Mouse (Mus musculus) hindbrain, embryonic 15.5 days (tissue): ENCODE data around the gene Stn1. TPM values are rescaled to one million over a fixed set of nuclear protein-coding genes. Genes with fewer than 3 reads are reported as not detected.

ENCODE experiments used
- ATAC-seq: fragments of 200-750 bp; cut with Nextera tagmentation; 2 replicates; pipeline ENCODE4 v1.8.0; 2017; ENCODE audit warnings: low read depth, moderate number of reproducible peaks, moderate TSS enrichment; ENCODE audit not compliant: low FRiP score
- H3K27ac ChIP-seq: fragments of 300-500 bp; sonication (generic); replicated peaks from 2 replicates; pipeline ENCODE4 v1.5.1; 2015; ENCODE audit warnings: mild to moderate bottlenecking, inconsistent platforms
- H3K27me3 ChIP-seq: fragments of 300-500 bp; sonication (generic); 2 replicates; pipeline ENCODE4 v1.6.1; 2015; ENCODE audit warnings: control low read depth, inconsistent platforms
- H3K36me3 ChIP-seq: fragments of 300-500 bp; sonication (generic); 2 replicates; pipeline ENCODE4 v1.6.1; 2015; ENCODE audit warnings: control low read depth, inconsistent platforms
- H3K4me1 ChIP-seq: fragments of 300-500 bp; sonication (generic); replicated peaks from 2 replicates; pipeline ENCODE4 v1.6.1; 2015; ENCODE audit warnings: control low read depth, inconsistent platforms
- H3K4me2 ChIP-seq: fragments of 300-500 bp; sonication (generic); 2 replicates; pipeline ENCODE4 v1.6.1; 2015; ENCODE audit warnings: moderate library complexity, mild to moderate bottlenecking, inconsistent platforms
- H3K4me3 ChIP-seq: fragments of 300-500 bp; sonication (generic); 2 replicates; pipeline ENCODE4 v1.5.1; 2015; ENCODE audit warnings: mild to moderate bottlenecking, inconsistent platforms
- H3K9ac ChIP-seq: fragments of 300-500 bp; sonication (generic); 2 replicates; pipeline ENCODE4 v1.6.1; 2015; ENCODE audit warnings: inconsistent platforms
- H3K9me3 ChIP-seq: fragments of 300-500 bp; sonication (generic); 2 replicates; pipeline ENCODE4 v1.6.1; 2016; ENCODE audit warnings: control low read depth, inconsistent platforms
- WGBS: fragments of 180-500 bp; shearing (Covaris S2); methylation state at CpG from one replicate; pipeline ENCODE4 v1.1.7; 2015; 5-methylcytosine and 5-hydroxymethylcytosine counted together
- polyA plus RNA-seq: library from polyadenylated mRNA; unstranded; fragments of >200 nt; fragmentation: Nextera tagmentation; extraction: Ambion mirVana; gene quantifications from 2 replicates; pipeline ENCODE4 v1.2.1, GENCODE M21; 2015

Gene Stn1
- polyA plus RNA-seq, 1 experiment from 2014 or later = 29.5 TPM

DNA sequence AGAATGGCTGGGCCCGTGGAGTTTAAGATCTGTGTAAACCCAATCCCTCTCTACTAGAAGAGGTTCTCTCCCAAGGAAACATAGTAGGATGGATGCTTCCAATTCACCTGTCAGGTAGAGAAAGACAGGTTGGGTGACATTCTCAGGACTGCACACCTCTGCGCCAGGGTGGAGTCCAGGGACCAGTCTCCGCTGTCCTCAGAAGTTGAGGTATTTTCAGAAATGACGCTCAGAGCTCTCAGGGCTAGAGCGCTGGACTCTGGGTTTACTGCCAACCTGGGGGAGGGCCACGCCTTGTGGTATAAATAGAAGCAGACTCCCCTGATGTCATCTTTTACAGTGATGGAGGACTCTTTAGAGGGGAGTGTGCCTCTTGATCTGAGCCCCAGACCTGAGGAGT lies 572 bp upstream of the Stn1 start:
- no peaks in the 10 kb centered on the region for H3K9me3 ChIP-seq
- H3K4me3 ChIP-seq = peak overlapping the region; percentile 65
- peaks cover 14% of the 10 kb centered on the region for H3K4me1 ChIP-seq
- H3K27me3 ChIP-seq = no peaks in the 10 kb centered on the region
- WGBS = 89% methylated on average over 6 of the region's 6 CpGs
- H3K27ac ChIP-seq = peak overlapping the region; percentile 83; the same call in 1 of the 2 replicates
- ATAC-seq = no peak; the same call in 1 of the 2 replicates
- H3K36me3 ChIP-seq = no peaks in the 10 kb centered on the region
- no peak overlapping the region for H3K9ac ChIP-seq
- H3K4me2 ChIP-seq = peak overlapping the region; percentile 91

GRCm38 (mm10) chr19:47536521-47537299 lies 597 bp downstream of the Stn1 start:
- Histone ChIP-seq H3K4me2 (peak overlapping the region; percentile 91), H3K27me3 (no peaks in the 10 kb centered on the region), H3K9ac (peak overlapping the region; percentile 58), H3K4me3 (peak overlapping the region; percentile 65), H3K9me3 (no peaks in the 10 kb centered on the region), H3K36me3 (no peaks in the 10 kb centered on the region), H3K4me1 (peaks cover 14% of the 10 kb centered on the region), H3K27ac (peak overlapping the region; percentile 83)
- ATAC-seq = peak; percentile 96
- WGBS = 4% methylated on average over 39 of the region's 39 CpGs

- Histone ChIP-seq H3K4me1 (peaks cover 14% of the 10 kb centered on the region), H3K9ac (no peak overlapping the region), H3K27ac (no peak overlapping the region), H3K9me3 (no peaks in the 10 kb centered on the region), H3K27me3 (no peaks in the 10 kb centered on the region), H3K4me2 (no peak overlapping the region), H3K36me3 (no peaks in the 10 kb centered on the region), H3K4me3 (no peak overlapping the region)
- WGBS = 80% methylated on average over 1 of the region's 1 CpGs
- no peak for ATAC-seq
Measured at GRCm38 (mm10) chr19:47534131-47534530, 3.2 kb downstream of the Stn1 start.

GRCm38 (mm10) chr19:47532449-47532848 lies 4.9 kb downstream of the Stn1 start:
- H3K9ac ChIP-seq = no peak overlapping the region
- no peaks in the 10 kb centered on the region for H3K27me3 ChIP-seq
- no peaks in the 10 kb centered on the region for H3K36me3 ChIP-seq
- 89% methylated on average over 3 of the region's 3 CpGs for WGBS
- ATAC-seq = no peak
- H3K9me3 ChIP-seq = no peaks in the 10 kb centered on the region
- H3K4me3 ChIP-seq = no peak overlapping the region
- no peak overlapping the region for H3K4me2 ChIP-seq
- no peak overlapping the region for H3K27ac ChIP-seq
- peaks cover 10% of the 10 kb centered on the region for H3K4me1 ChIP-seq

- H3K27ac ChIP-seq = no peak overlapping the region
- ATAC-seq = no peak
- H3K9me3 ChIP-seq = no peaks in the 10 kb centered on the region
- no peak overlapping the region for H3K4me2 ChIP-seq
- no peaks in the 10 kb centered on the region for H3K36me3 ChIP-seq
- peaks cover 5% of the 10 kb centered on the region for H3K4me1 ChIP-seq
- no peak overlapping the region for H3K4me3 ChIP-seq
- WGBS = 90% methylated on average over 5 of the region's 5 CpGs
- H3K27me3 ChIP-seq = no peaks in the 10 kb centered on the region
- H3K9ac ChIP-seq = no peak overlapping the region
Measured at GRCm38 (mm10) chr19:47531309-47531708, 6.0 kb downstream of the Stn1 start.

DNA sequence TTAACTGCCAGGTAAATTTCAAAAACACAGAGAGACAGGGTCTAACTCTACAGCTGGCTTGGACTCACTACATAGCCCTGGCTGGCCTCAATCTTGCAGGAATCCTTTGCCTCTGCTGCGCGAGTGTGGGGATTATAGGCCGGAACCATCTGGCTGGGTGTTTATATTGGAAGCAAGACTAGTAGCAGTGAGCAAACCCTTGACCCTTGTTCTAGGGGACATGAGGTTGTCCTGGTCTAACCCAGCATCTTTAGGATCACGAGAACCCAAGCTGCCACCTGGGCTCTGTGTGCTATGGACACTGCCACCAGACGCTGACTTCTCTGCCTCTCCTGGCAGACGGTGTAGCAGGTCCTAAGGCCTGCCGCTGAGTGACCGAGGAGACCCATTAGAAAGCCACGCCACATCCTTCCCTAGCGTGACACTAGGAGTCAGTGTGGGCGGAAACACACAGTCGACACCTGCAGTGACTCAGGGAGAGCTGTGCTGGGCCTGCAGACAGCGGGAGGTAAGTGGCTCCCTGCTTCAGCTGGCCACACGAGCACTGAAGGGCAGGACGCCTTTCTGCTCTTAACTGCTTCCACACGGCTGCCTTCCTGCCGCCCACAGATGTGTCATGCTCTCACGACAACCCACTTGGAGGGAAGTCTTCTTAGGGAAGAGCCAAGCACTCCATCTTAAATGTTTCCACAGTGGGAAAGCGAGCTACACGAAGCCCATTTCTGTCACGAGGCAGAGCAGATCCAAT lies 10.9 kb downstream of the Stn1 start:
- WGBS = 78% methylated on average over 21 of the region's 21 CpGs
- H3K27ac ChIP-seq = no peak overlapping the region

GRCm38 (mm10) chr19:47524905-47525304 lies 12.4 kb downstream of the Stn1 start:
- no peaks in the 10 kb centered on the region for H3K27me3 ChIP-seq
- ATAC-seq = no peak
- no peak overlapping the region for H3K4me3 ChIP-seq
- no peak overlapping the region for H3K9ac ChIP-seq
- no peaks in the 10 kb centered on the region for H3K9me3 ChIP-seq
- peaks cover 14% of the 10 kb centered on the region; the same call in 1 of the 2 replicates for H3K36me3 ChIP-seq
- no peaks in the 10 kb centered on the region for H3K4me1 ChIP-seq
- no peak overlapping the region for H3K27ac ChIP-seq
- 92% methylated on average over 8 of the region's 8 CpGs for WGBS
- no peak overlapping the region for H3K4me2 ChIP-seq

More for the DNA sequence above, 10.9 kb downstream of the Stn1 start:
- Histone ChIP-seq H3K9ac (no peak overlapping the region), H3K4me3 (no peak overlapping the region), H3K4me1 (no peaks in the 10 kb centered on the region), H3K9me3 (no peaks in the 10 kb centered on the region), H3K4me2 (no peak overlapping the region), H3K36me3 (peaks cover 14% of the 10 kb centered on the region; the same call in 1 of the 2 replicates), H3K27me3 (no peaks in the 10 kb centered on the region)
- ATAC-seq = no peak

- no peak overlapping the region for H3K27ac ChIP-seq
- ATAC-seq = no peak
- no peak overlapping the region for H3K4me3 ChIP-seq
- H3K9ac ChIP-seq = no peak overlapping the region
- H3K27me3 ChIP-seq = no peaks in the 10 kb centered on the region
- no peak overlapping the region for H3K4me2 ChIP-seq
- peaks cover 14% of the 10 kb centered on the region; the same call in 1 of the 2 replicates for H3K36me3 ChIP-seq
- 80% methylated on average over 5 of the region's 5 CpGs for WGBS
- no peaks in the 10 kb centered on the region for H3K9me3 ChIP-seq
- H3K4me1 ChIP-seq = no peaks in the 10 kb centered on the region
Measured at GRCm38 (mm10) chr19:47521403-47521802, 15.9 kb downstream of the Stn1 start.

- peaks cover 8% of the 10 kb centered on the region; the same call in 1 of the 2 replicates for H3K36me3 ChIP-seq
- H3K4me3 ChIP-seq = no peak overlapping the region
- H3K9me3 ChIP-seq = no peaks in the 10 kb centered on the region
- no peak overlapping the region for H3K4me2 ChIP-seq
- H3K27me3 ChIP-seq = no peaks in the 10 kb centered on the region
- H3K27ac ChIP-seq = no peak overlapping the region
- no peaks in the 10 kb centered on the region for H3K4me1 ChIP-seq
- 88% methylated on average over 8 of the region's 8 CpGs for WGBS
- ATAC-seq = no peak
- no peak overlapping the region for H3K9ac ChIP-seq
Measured at GRCm38 (mm10) chr19:47519163-47519893, 18.0 kb downstream of the Stn1 start.

GRCm38 (mm10) chr19:47518475-47519162 lies 18.7 kb downstream of the Stn1 start:
- Histone ChIP-seq H3K4me3 (no peak overlapping the region), H3K4me2 (no peak overlapping the region), H3K9ac (no peak overlapping the region), H3K27me3 (no peaks in the 10 kb centered on the region), H3K36me3 (0 out of 2 replicates have a peak, but pooled peaks cover 3% of the 10 kb centered on the region), H3K27ac (no peak overlapping the region), H3K4me1 (no peaks in the 10 kb centered on the region), H3K9me3 (no peaks in the 10 kb centered on the region)
- no peak for ATAC-seq
- WGBS = 78% methylated on average over 24 of the region's 24 CpGs

GRCm38 (mm10) chr19:47517570-47517969 lies 19.7 kb downstream of the Stn1 start:
- ATAC-seq = no peak
- H3K4me1 ChIP-seq = no peaks in the 10 kb centered on the region
- no peaks in the 10 kb centered on the region for H3K27me3 ChIP-seq
- H3K27ac ChIP-seq = no peak overlapping the region
- H3K9me3 ChIP-seq = no peaks in the 10 kb centered on the region
- 78% methylated on average over 8 of the region's 8 CpGs for WGBS
- no peak overlapping the region for H3K9ac ChIP-seq
- H3K4me2 ChIP-seq = no peak overlapping the region
- H3K36me3 ChIP-seq = 0 out of 2 replicates have a peak, but pooled peaks cover 3% of the 10 kb centered on the region
- H3K4me3 ChIP-seq = no peak overlapping the region
